Mouse (Mus musculus): Measurements from ENCODE around the gene Gm20715.
"Not testable (repeated sequence)": the region's sequence is repeated elsewhere in the genome, so short reads cannot be mapped to it uniquely, and the experiment has no call there.

The Gm20715 gene

GRCm38 (mm10) chr7:6430342-6430741, 20.3 kb downstream of the Gm20715 start:
- DNase-seq = no peak

- DNase-seq = no peak
These were observed 28.3 kb downstream of the Gm20715 start, which contains the start of gene Olfr1344 for GRCm38 (mm10) chr7:6438388-6438787. Gene Olfr1344 (plus strand): TSS chr7:6438688.

- no peak for DNase-seq
These were observed 31.1 kb downstream of the Gm20715 start for GRCm38 (mm10) chr7:6441173-6441572.

GRCm38 (mm10) chr7:6447771-6448170, 37.7 kb downstream of the Gm20715 start:
- no peak for DNase-seq

GRCm38 (mm10) chr7:6455868-6456267, 45.8 kb downstream of the Gm20715 start, which contains the start of gene Olfr1336:
Gene Olfr1336 (plus strand): TSS chr7:6456168.
- DNase-seq = no peak

GRCm38 (mm10) chr7:6456399-6456798, 46.3 kb downstream of the Gm20715 start:
- DNase-seq = no peak

- no peak for DNase-seq
These were observed 56.9 kb downstream of the Gm20715 start, which contains the start of gene Olfr1346 for GRCm38 (mm10) chr7:6466951-6467350. Gene Olfr1346 (plus strand): TSS chr7:6467101.

- DNase-seq = not testable (repeated sequence)
These were observed 67.6 kb downstream of the Gm20715 start for GRCm38 (mm10) chr7:6477633-6478032.

- no peak for DNase-seq
These were observed 76.8 kb downstream of the Gm20715 start, which contains the start of gene Olfr5 for GRCm38 (mm10) chr7:6486841-6487240. Gene Olfr5 (minus strand): TSS chr7:6486941.

Data from cerebellum, adult 11 months (tissue).